Mouse (Mus musculus) testis, adult 2 months (tissue): ENCODE measurements at regions not wholly inside any gene's neighbourhood (a gene's known extent, or its start where the extent isn't known, plus 50 kb on each side); places are given as distances from the start of the nearest gene placed in this dataset.

Experiments
- CTCF ChIP-seq: fragments of 200-500 bp; IDR thresholded peaks from 2 replicates; pipeline ENCODE4 v1.5.1; 2012; ENCODE audit warnings: low read depth, mild to moderate bottlenecking, inconsistent platforms, low read length, moderate library complexity; ENCODE audit not compliant: control insufficient read depth, insufficient read depth, insufficient replicate concordance
- POLR2A ChIP-seq: fragments of 200-500 bp; IDR thresholded peaks from 2 replicates; pipeline ENCODE4 v1.6.1; 2012; ENCODE audit warnings: low read depth, mild to moderate bottlenecking, inconsistent platforms, low read length, moderate library complexity; ENCODE audit not compliant: control insufficient read depth

- TF ChIP-seq CTCF: no peak
- no peak for TF ChIP-seq POLR2A
Measured at GRCm38 (mm10) chr13:58732776-58733175, 73.6 kb upstream of the Ntrk2 start.
